Mouse (Mus musculus) lung, embryonic 15.5 days (tissue): ENCODE measurements around the gene Afp. TPM values are rescaled to one million over a fixed set of nuclear protein-coding genes. Genes with fewer than 3 reads are reported as not detected.

Source experiments
- ATAC-seq: fragments of 200-750 bp; cut with Nextera tagmentation; 2 replicates; pipeline ENCODE4 v1.8.0; 2017; ENCODE audit warnings: moderate number of reproducible peaks, borderline replicate concordance; ENCODE audit not compliant: low FRiP score, low TSS enrichment; ENCODE audit errors: extremely low read depth
- H3K27ac ChIP-seq: fragments of 300-500 bp; sonication (generic); 2 replicates; pipeline ENCODE4 v1.5.1; 2015; ENCODE audit warnings: moderate library complexity, mild to moderate bottlenecking, inconsistent platforms
- H3K27me3 ChIP-seq: fragments of 300-500 bp; sonication (generic); 2 replicates; pipeline ENCODE4 v1.6.1; 2015; ENCODE audit warnings: inconsistent platforms
- H3K36me3 ChIP-seq: fragments of 300-500 bp; sonication (generic); 2 replicates; pipeline ENCODE4 v1.6.1; 2015; ENCODE audit warnings: inconsistent platforms
- H3K4me1 ChIP-seq: fragments of 300-500 bp; sonication (generic); 2 replicates; pipeline ENCODE4 v1.6.1; 2015; ENCODE audit warnings: inconsistent platforms
- H3K4me2 ChIP-seq: fragments of 300-500 bp; sonication (generic); 2 replicates; pipeline ENCODE4 v1.6.1; 2015; ENCODE audit warnings: inconsistent platforms, mild to moderate bottlenecking, moderate library complexity
- H3K4me3 ChIP-seq: fragments of 300-500 bp; sonication (generic); 2 replicates; pipeline ENCODE4 v1.5.1; 2015; ENCODE audit warnings: mild to moderate bottlenecking, inconsistent platforms
- H3K9ac ChIP-seq: fragments of 300-500 bp; sonication (generic); 2 replicates; pipeline ENCODE4 v1.6.1; 2015; ENCODE audit warnings: inconsistent platforms
- H3K9me3 ChIP-seq: fragments of 300-500 bp; sonication (generic); 2 replicates; pipeline ENCODE4 v1.6.1; 2016; ENCODE audit warnings: inconsistent platforms
- WGBS: fragments of 180-500 bp; shearing (Covaris S2); methylation state at CpG from one replicate; pipeline ENCODE4 v1.1.7; 2015; 5-methylcytosine and 5-hydroxymethylcytosine counted together
- polyA plus RNA-seq: library from polyadenylated mRNA; unstranded; fragments of >200 nt; fragmentation: Nextera tagmentation; extraction: Ambion mirVana; gene quantifications from 2 replicates; pipeline ENCODE4 v1.2.1, GENCODE M21; 2015

The Afp gene
- polyA plus RNA-seq, 1 experiment from 2014 or later, result 12.8 TPM

DNA sequence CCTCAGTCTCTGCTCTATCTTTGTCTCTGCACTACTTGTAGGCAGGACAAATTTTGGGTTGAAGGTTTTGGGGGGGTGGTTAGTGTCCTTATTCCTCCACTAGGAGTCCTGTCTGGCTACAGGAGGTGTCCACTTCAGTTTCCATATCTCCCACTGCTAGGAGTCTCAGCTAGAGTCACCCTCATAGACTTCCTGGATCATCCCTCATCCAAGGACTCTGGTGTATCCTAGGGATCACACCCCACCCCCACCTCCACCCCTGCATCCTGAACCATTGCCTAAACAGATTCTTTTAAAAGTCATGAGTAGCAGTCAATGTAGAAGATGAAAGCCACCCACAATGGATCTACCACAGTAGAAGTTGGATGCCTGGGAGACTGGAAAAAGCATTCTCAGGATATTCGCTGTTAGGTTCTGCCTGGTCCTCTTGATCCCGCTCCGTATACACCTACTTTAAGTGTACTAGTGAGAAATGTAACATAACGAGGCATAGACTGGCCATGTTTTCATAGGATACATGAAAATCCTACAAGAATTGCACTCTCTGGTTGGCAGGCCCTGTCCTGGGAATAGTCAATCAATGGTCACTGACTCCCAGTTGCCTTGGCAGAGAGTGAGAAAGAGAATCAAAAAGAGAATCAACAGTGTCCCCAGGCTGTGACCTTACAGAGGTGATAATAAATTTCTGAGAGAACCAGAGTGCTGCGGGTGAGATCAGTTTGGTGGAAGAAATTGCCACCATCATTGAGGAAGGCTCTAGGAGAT lies 19.5 kb downstream of the Afp start:
- H3K9ac ChIP-seq, result no peak overlapping the region
- no peaks in the 10 kb centered on the region for H3K9me3 ChIP-seq
- no peak overlapping the region for H3K27ac ChIP-seq
- no peak overlapping the region for H3K4me3 ChIP-seq
- H3K4me2 ChIP-seq, result no peak overlapping the region
- no peaks in the 10 kb centered on the region for H3K36me3 ChIP-seq
- no peaks in the 10 kb centered on the region for H3K4me1 ChIP-seq
- H3K27me3 ChIP-seq, result no peaks in the 10 kb centered on the region
- ATAC-seq, result no peak
- WGBS, result 90% methylated on average over 5 of the region's 5 CpGs

DNA sequence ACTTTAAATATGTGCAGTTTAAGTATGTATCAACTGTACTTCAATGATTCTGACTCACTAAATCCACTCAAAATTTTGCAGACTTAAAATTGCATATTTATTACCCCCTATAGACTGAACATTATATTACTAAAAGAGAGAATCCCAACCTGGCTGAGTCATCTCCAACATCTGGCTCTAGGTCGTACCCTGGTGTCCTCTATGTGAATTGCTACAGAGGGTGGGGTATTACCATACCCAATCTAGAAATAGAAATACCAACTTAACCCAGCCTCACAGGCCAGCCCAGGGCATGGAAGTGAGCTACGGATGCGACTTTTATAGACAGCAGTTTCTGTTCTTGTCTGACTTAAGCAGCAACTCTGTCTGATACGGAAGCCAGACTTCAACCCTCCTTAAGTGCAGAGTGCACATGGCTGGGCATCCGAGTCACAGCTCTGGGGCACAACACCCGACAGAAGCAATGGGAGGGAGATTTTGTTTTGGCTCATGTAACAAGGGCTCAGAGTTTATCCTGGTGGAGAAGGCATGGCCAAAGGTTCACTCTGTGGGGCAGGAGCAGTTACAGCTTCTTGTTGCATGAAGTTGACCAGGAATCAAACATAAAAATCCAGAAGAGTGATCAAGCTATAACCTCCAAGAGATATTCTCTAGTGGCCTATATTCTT lies 21.9 kb downstream of the Afp start:
- no peak overlapping the region for H3K9ac ChIP-seq
- no peak for ATAC-seq
- H3K27me3 ChIP-seq, result no peaks in the 10 kb centered on the region
- no peaks in the 10 kb centered on the region for H3K36me3 ChIP-seq
- H3K4me2 ChIP-seq, result no peak overlapping the region
- no peak overlapping the region for H3K4me3 ChIP-seq
- no peaks in the 10 kb centered on the region for H3K9me3 ChIP-seq
- no peaks in the 10 kb centered on the region for H3K4me1 ChIP-seq
- H3K27ac ChIP-seq, result no peak overlapping the region
- 78% methylated on average over 6 of the region's 6 CpGs for WGBS

DNA sequence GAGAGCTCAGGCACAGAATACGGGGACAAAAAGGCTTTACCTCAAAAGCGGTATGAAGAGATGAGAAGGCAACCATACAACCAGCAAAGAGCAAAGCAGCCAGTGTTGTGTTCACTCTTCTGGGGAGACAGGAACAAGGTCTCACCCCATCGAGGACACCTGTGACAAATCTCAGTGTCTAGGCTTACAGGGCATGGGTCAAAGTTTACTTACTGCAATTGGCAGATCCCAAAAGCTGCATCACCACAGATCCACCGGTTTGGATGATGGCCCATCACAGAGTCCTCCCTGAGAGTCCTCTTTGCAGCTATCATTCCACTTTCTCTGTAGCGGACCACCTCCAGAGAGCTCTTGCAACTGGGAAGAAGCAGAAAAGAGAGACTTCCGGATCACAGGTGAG lies 25.0 kb downstream of the Afp start:
- Histone ChIP-seq H3K4me1 (no peaks in the 10 kb centered on the region), H3K4me3 (no peak overlapping the region), H3K36me3 (no peaks in the 10 kb centered on the region), H3K27me3 (no peaks in the 10 kb centered on the region), H3K4me2 (no peak overlapping the region), H3K9ac (no peak overlapping the region), H3K27ac (no peak overlapping the region), H3K9me3 (no peaks in the 10 kb centered on the region)
- ATAC-seq, result no peak
- WGBS, result 82% methylated on average over 6 of the region's 6 CpGs

DNA sequence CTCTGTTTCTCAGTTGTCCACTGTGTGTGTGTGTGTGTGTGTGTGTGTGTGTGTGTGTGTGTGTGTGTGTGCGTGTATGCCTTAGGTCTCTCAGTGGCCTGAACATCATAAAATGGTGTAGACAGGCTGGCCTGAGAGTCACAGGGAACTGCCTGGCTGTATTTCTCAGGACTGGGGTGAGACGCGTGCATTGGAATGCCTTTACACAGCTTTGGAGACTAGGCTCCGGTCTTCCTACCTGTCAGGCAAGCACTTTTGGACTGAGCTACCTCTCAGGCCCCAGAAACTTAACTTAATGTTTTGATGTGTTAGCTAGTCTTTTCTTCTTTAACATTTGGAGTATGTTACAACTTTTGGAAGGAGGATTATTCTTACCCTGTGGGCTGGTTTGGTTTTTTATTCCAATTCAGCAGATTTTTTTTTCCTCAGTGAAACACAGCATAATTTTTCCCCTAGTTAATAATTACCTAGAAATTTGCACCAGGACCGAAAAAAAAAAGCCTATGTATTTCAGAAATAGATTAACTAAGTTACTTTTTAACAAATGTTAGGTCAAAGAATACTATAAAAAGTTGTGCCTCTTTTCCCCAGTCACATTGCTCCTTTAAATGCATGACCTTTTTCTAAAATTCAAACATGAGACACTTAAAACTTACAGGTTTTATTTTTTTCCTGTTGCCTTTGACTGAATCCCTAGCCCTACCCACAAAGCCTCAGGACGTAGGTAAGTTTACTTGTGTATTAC lies 28.0 kb downstream of the Afp start, which contains the start of gene Afm:
TSS of gene Afm (plus strand) at position 577 of the 745 bp plus-strand sequence.
- Histone ChIP-seq H3K4me1 (no peaks in the 10 kb centered on the region), H3K27ac (no peak within 1 kb of the TSS), H3K9ac (no peak within 1 kb of the TSS), H3K27me3 (no peaks in the 10 kb centered on the region), H3K4me3 (no peak within 1 kb of the TSS), H3K9me3 (no peaks in the 10 kb centered on the region), H3K36me3 (no peaks in the 10 kb centered on the region), H3K4me2 (no peak within 1 kb of the TSS)
- 57% methylated on average over 6 of the region's 6 CpGs for WGBS
- no peak for ATAC-seq

DNA sequence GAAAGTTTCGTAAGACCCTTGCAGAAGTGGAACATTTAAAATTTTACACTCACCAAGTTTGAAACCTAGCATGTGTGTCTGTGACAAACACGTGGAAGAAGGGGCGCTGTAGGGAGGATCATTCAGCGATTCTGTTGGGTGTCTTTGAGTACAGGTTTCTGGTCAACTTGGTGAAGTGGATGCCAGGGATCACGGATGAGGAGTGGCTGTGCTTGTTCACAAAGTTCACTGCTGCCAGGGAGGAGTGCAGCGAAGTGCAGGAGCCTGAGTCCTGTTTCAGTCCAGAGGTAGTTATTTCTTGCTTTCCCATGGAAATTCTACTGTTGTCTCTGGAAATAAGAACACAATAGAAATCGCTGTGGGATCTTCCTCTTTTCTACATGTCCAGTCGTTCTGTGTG lies 60.7 kb downstream of the Afp start:
- no peaks in the 10 kb centered on the region for H3K36me3 ChIP-seq
- H3K9ac ChIP-seq, result no peak overlapping the region
- H3K9me3 ChIP-seq, result no peaks in the 10 kb centered on the region
- H3K4me2 ChIP-seq, result no peak overlapping the region
- no peak overlapping the region for H3K4me3 ChIP-seq
- H3K27ac ChIP-seq, result no peak overlapping the region
- ATAC-seq, result no peak
- no peaks in the 10 kb centered on the region for H3K4me1 ChIP-seq
- H3K27me3 ChIP-seq, result no peaks in the 10 kb centered on the region
- WGBS, result 77% methylated on average over 8 of the region's 8 CpGs

DNA sequence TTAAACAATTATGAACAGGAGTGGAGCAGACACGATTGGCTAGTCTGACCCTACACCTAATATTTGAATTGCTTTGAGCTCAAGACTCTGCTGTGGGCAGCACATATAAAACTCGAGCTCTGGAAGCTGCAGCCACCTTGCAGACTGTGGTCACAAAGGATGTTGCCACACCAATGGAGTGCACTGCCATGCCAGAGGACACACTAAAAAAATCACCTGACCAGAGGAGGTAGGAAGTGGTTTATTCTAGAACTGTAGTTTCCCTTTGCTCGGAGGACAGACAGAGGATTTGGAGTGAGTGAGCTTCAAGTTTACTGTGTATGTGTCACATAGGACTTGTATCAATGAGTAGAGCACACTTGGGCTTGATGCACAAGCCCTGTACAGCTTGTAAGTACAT lies 65.5 kb downstream of the Afp start:
- no peak for ATAC-seq
- Histone ChIP-seq H3K4me3 (no peak overlapping the region), H3K27ac (no peak overlapping the region), H3K9ac (no peak overlapping the region), H3K4me2 (no peak overlapping the region), H3K9me3 (no peaks in the 10 kb centered on the region), H3K4me1 (no peaks in the 10 kb centered on the region), H3K27me3 (no peaks in the 10 kb centered on the region), H3K36me3 (no peaks in the 10 kb centered on the region)
- 57% methylated on average over 3 of the region's 3 CpGs for WGBS

Other genes with a start within 250 kb of the Afp start
- gene Ankrd17, start 124.2 kb upstream of the Afp start, polyA plus RNA-seq, result 20.4 and 21.6 TPM in 2 replicates
- gene Gm9958, start 123.5 kb upstream of the Afp start, polyA plus RNA-seq, result 5.2 and 7.1 TPM in 2 replicates
- 5.7 and 27.9 TPM in 2 replicates for gene Alb, start 29.8 kb upstream of the Afp start, polyA plus RNA-seq
- 0.07 and 0.10 TPM in 2 replicates for gene Afm, start 28.2 kb downstream of the Afp start, polyA plus RNA-seq
- gene 5830473C10Rik, start 70.4 kb downstream of the Afp start, polyA plus RNA-seq, result 0.08 and 0.09 TPM in 2 replicates
- 3.8 and 4.2 TPM in 2 replicates for gene Rassf6, start 149.9 kb downstream of the Afp start, polyA plus RNA-seq